Mouse (Mus musculus) heart, adult 2 months (tissue): ENCODE data around the gene Slc28a3. TPM values are rescaled to one million over a fixed set of nuclear protein-coding genes. Genes with fewer than 3 reads are reported as not detected.
A peak's percentile ranks its signal among the peaks of the same experiment; 100 is the strongest.

ENCODE experiments used
- DNase-seq, 2 experiments: peaks; one replicate each; pipeline ENCODE4 v3.0.0; 2021
- H3K27ac ChIP-seq: fragments of 200-600 bp; 2 replicates; pipeline ENCODE4 v1.8.1; 2022
- H3K27me3 ChIP-seq: fragments of 200-500 bp; 2 replicates; pipeline ENCODE4 v1.6.1; 2012; ENCODE audit warnings: mild to moderate bottlenecking, low read length, inconsistent platforms, mixed read lengths; ENCODE audit not compliant: control insufficient read depth, insufficient read depth
- H3K36me3 ChIP-seq: fragments of 200-500 bp; 2 replicates; pipeline ENCODE4 v1.6.1; 2012; ENCODE audit warnings: low read length, inconsistent platforms; ENCODE audit not compliant: control insufficient read depth, insufficient read depth
- H3K4me1 ChIP-seq: fragments of 200-500 bp; 2 replicates; pipeline ENCODE4 v1.6.1; 2011; ENCODE audit warnings: low read length; ENCODE audit not compliant: control insufficient read depth, insufficient read depth
- H3K4me3 ChIP-seq: fragments of 200-600 bp; 2 replicates; pipeline ENCODE4 v1.8.1; 2022
- H3K79me2 ChIP-seq: fragments of 200-500 bp; replicated peaks from 2 replicates; pipeline ENCODE4 v1.6.1; 2012; ENCODE audit warnings: mild to moderate bottlenecking, inconsistent platforms, low read length, moderate library complexity, mixed read lengths; ENCODE audit not compliant: control insufficient read depth, insufficient read depth
- H3K9ac ChIP-seq: fragments of 200-500 bp; 2 replicates; pipeline ENCODE4 v1.6.1; 2012; ENCODE audit warnings: low read depth, mild to moderate bottlenecking, control low read depth, inconsistent platforms, low read length, mixed read lengths
- CTCF ChIP-seq: fragments of 200-600 bp; IDR thresholded peaks from 2 replicates; pipeline ENCODE4 v1.8.1; 2022; ENCODE audit warnings: antibody characterized with exemption, mild to moderate bottlenecking, moderate library complexity
- EP300 ChIP-seq: fragments of 200-500 bp; IDR thresholded peaks from 2 replicates; pipeline ENCODE4 v1.6.1; 2011; ENCODE audit warnings: low read depth, low read length, control low read depth; ENCODE audit not compliant: insufficient read depth
- POLR2A ChIP-seq: fragments of 200-500 bp; IDR thresholded peaks from 2 replicates; pipeline ENCODE4 v1.6.1; 2011; ENCODE audit warnings: mild to moderate bottlenecking, low read depth, low read length, control low read depth; ENCODE audit not compliant: insufficient read depth
- WGBS: fragments of 180-500 bp; shearing (Covaris S2); methylation state at CpG from one replicate; pipeline ENCODE4 v1.1.7; 2018; 5-methylcytosine and 5-hydroxymethylcytosine counted together
- intact Hi-C: fragments of 180-260 bp; cut with DNase I; formaldehyde crosslinking; loops from one replicate; pipeline ENCODE4 v1.15.1; 2025
- polyA plus RNA-seq: library from polyadenylated mRNA; depleted of rRNA; stranded (reverse); fragments of >200 nt; gene quantifications from 2 replicates; pipeline ENCODE4 v1.2.3, GENCODE M21; 2012
- total RNA-seq, 2 experiments: library from RNA; stranded (reverse); gene quantifications; 2 replicates each; pipeline ENCODE4 v1.2.3; 2021

Gene Slc28a3
- total and polyA plus RNA-seq, 3 experiments: 0.12 TPM; not detected in 2

DNA sequence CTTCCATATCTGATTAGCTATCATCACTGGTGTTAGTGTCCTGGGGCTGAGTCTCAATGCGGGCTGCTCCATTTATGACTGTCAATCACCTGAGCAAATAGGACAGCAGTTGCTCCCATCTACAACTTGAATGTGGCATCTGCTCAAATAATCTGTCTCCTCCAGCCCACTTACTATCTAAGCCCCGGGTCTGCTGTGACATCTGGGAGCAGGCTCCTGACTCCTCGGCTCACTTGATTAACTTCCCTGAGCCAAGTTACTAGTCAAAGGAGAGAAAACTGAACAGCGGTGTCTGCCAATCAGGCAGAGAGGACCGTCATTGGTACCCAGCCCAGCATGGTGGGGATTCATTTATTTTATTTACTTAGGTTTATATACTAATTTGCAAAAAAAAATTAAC, 95.0 kb downstream of the Slc28a3 start:
- no peaks in the 10 kb centered on the region for H3K4me1 ChIP-seq
- H3K27ac ChIP-seq: no peak overlapping the region
- H3K4me3 ChIP-seq: no peak overlapping the region
- intact Hi-C loops: loop anchor here (5.0 kb wide), 1 partner anchor 128 kb away; the partner anchor contains the start of gene 2210016F16Rik
- no peaks in the 10 kb centered on the region for H3K27me3 ChIP-seq
- TF ChIP-seq CTCF (no peak), EP300 (no peak), POLR2A (no peak)
- H3K79me2 ChIP-seq: no peaks in the 10 kb centered on the region
- DNase-seq: no peak
- no peaks in the 10 kb centered on the region for H3K36me3 ChIP-seq
- 85% methylated on average over 5 of the region's 5 CpGs for WGBS
- H3K9ac ChIP-seq: no peak overlapping the region

DNA sequence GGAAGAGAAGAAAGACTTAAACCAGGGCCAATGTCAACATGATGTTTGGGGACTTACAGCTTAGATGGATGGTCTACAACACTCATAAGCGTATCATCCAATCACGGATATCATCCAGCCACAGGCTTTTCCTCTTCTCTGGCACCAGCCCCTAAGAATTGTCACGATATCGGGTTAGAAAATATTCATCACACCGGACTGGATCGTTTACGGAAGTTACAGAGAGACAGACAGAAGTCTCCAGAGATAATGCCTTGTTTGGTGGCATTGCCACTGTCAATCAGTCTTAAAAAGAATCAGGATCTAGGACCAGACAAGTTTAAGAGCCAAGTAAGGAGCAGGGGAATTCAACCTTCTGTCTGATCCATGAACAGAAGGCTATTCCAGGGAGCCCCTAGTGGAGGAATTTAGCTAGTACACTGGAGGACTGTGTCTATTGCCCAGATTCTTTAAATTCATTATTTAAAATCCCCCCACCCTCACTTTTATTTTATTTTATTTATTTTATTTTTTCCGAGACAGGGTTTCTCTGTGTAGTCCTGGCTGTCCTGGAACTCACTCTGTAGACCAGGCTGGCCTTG, 96.4 kb downstream of the Slc28a3 start:
- DNase-seq: no peak
- no peak overlapping the region for H3K4me3 ChIP-seq
- no peaks in the 10 kb centered on the region for H3K36me3 ChIP-seq
- H3K79me2 ChIP-seq: no peaks in the 10 kb centered on the region
- H3K27ac ChIP-seq: no peak overlapping the region
- H3K27me3 ChIP-seq: no peaks in the 10 kb centered on the region
- no peaks in the 10 kb centered on the region for H3K4me1 ChIP-seq
- intact Hi-C loops: no loop called here
- H3K9ac ChIP-seq: no peak overlapping the region
- WGBS: 72% methylated on average over 8 of the region's 8 CpGs
- TF ChIP-seq CTCF (peak; percentile 73), EP300 (no peak), POLR2A (no peak)

DNA sequence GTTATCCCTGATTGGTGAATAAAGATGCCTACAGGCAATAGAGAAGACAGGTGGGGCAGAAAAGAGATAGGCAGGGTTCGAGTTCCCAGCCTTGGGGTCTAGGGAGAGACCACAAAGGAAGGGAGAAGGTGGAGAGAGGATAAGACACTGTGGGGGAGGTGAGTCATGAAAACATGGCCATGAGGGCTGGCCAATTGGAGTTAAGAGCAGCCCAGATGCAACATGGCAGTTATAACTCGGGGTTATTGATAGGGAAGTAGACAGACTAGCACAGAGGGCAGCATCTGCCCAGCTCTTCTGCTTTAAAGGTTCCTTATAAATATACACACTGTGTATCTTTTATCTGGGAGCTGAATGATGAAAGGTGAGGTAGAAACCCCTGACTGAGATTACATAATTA, 98.8 kb downstream of the Slc28a3 start:
- TF ChIP-seq EP300 (no peak), CTCF (no peak), POLR2A (no peak)
- Histone ChIP-seq H3K27ac (no peak overlapping the region), H3K36me3 (no peaks in the 10 kb centered on the region), H3K9ac (no peak overlapping the region), H3K4me1 (no peaks in the 10 kb centered on the region), H3K4me3 (no peak overlapping the region), H3K79me2 (no peaks in the 10 kb centered on the region), H3K27me3 (no peaks in the 10 kb centered on the region)
- intact Hi-C loops: no loop called here
- 44% methylated on average over 2 of the region's 2 CpGs for WGBS
- no peak for DNase-seq

DNA sequence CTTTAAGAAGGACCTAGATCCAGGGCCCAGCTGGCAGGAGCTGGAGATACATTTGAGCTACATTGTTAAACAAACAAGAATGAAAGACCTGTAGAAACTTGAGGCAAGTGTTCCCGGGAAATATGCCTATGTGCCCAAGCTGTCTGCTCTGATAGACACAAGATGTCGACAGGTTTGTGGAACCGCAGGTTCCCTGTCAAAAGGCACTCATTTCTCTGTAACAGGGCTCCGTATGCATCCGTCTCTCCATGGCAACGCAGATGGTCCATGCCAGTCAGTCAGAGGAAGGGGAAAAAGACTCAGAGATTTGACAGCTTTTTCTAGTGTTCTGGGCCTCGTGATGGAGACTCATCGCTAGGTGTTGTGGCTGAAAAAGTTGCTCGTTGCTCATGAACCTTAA, 99.4 kb downstream of the Slc28a3 start:
- intact Hi-C loops: no loop called here

DNA sequence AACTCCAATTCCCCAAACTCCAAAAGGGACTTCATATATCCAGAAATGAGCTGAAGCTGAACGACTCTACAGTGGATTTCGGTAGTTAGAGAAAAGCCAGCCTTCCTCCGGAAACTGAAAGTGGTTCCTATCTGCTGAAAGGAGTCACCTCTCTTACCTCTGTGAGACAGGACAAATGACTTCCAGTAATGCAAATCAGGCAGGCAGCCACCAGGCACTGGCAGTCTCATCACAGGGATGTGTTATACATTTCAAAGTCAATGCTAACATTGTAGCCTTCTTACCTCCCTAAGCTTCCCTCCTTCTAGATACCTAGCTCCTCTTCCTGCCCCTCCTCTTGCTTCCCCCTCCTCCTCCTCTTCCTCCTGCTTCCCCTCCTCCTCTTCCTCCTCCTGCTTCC, 101.4 kb downstream of the Slc28a3 start:
- 63% methylated on average over 3 of the region's 3 CpGs for WGBS
- Histone ChIP-seq H3K36me3 (no peaks in the 10 kb centered on the region), H3K27me3 (no peaks in the 10 kb centered on the region), H3K79me2 (no peaks in the 10 kb centered on the region), H3K4me1 (no peaks in the 10 kb centered on the region), H3K4me3 (no peak overlapping the region), H3K9ac (no peak overlapping the region), H3K27ac (no peak overlapping the region)
- no peak for DNase-seq
- intact Hi-C loops: no loop called here
- TF ChIP-seq POLR2A: no peak
- no peak for TF ChIP-seq EP300
- TF ChIP-seq CTCF: no peak

More for the DNA sequence above, 99.4 kb downstream of the Slc28a3 start:
- H3K9ac ChIP-seq: no peak overlapping the region
- no peaks in the 10 kb centered on the region for H3K36me3 ChIP-seq
- no peaks in the 10 kb centered on the region for H3K27me3 ChIP-seq
- H3K27ac ChIP-seq: no peak overlapping the region
- no peak for TF ChIP-seq POLR2A
- no peak for TF ChIP-seq EP300
- TF ChIP-seq CTCF: no peak
- WGBS: 86% methylated on average over 9 of the region's 9 CpGs
- no peak for DNase-seq
- no peaks in the 10 kb centered on the region for H3K79me2 ChIP-seq
- no peaks in the 10 kb centered on the region for H3K4me1 ChIP-seq
- no peak overlapping the region for H3K4me3 ChIP-seq

DNA sequence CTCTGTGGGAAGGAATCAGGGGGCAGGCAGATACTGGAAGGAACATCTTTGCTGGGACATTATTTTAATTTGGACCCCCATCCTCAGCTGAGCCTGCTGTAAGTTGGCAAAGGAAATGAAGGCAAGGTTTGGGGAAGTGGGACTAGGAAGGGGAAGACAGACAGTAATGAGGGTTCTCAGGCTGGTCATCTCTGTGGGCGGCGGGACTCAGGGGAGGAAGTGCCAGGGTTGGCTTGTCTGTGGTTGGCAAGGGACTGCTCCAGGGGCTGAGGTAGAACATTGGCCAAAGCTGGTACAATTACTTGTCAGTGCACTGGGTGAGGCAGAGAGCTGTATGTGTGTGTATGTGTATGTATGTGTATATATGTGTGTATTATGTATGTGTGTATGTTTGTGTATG, 107.1 kb downstream of the Slc28a3 start:
- no peak overlapping the region for H3K9ac ChIP-seq
- no peaks in the 10 kb centered on the region for H3K36me3 ChIP-seq
- no peaks in the 10 kb centered on the region for H3K79me2 ChIP-seq
- H3K27ac ChIP-seq: no peak overlapping the region
- peak in 1 of 2 experiments; percentile 35 for DNase-seq
- H3K4me3 ChIP-seq: no peak overlapping the region
- 79% methylated on average over 2 of the region's 2 CpGs for WGBS
- TF ChIP-seq POLR2A (no peak), EP300 (no peak), CTCF (no peak)
- intact Hi-C loops: no loop called here
- H3K4me1 ChIP-seq: no peaks in the 10 kb centered on the region
- H3K27me3 ChIP-seq: no peaks in the 10 kb centered on the region
